Mouse (Mus musculus) forebrain, postnatal 0 days (tissue): ENCODE results near the gene Gm11273. TPM values are rescaled to one million over a fixed set of nuclear protein-coding genes. Genes with fewer than 3 reads are reported as not detected.
A peak's percentile ranks its signal among the peaks of the same experiment; 100 is the strongest.
"Not testable (repeated sequence)": the region's sequence is repeated elsewhere in the genome, so short reads cannot be mapped to it uniquely, and the experiment has no call there.

Experiments used
- ATAC-seq: fragments of 200-750 bp; cut with Nextera tagmentation; 2 replicates; pipeline ENCODE4 v1.8.0; 2017; ENCODE audit warnings: mild to moderate bottlenecking, moderate library complexity
- DNase-seq: peaks from one replicate; pipeline ENCODE4 v3.0.0-alpha.2; 2015
- H3K27ac ChIP-seq: fragments of 300-500 bp; sonication (generic); 2 replicates; pipeline ENCODE4 v1.5.1; 2014; ENCODE audit warnings: low read depth, mild to moderate bottlenecking, antibody characterized with exemption, low read length, moderate library complexity, mixed read lengths
- H3K27me3 ChIP-seq: fragments of 300-500 bp; sonication (generic); 2 replicates; pipeline ENCODE4 v1.6.1; 2014; ENCODE audit warnings: mild to moderate bottlenecking, low read length, mixed read lengths; ENCODE audit not compliant: insufficient read depth
- H3K36me3 ChIP-seq: fragments of 300-500 bp; sonication (generic); 2 replicates; pipeline ENCODE4 v1.6.1; 2014; ENCODE audit warnings: mild to moderate bottlenecking, moderate library complexity; ENCODE audit not compliant: insufficient read depth
- H3K4me1 ChIP-seq: fragments of 300-500 bp; sonication (generic); 2 replicates; pipeline ENCODE4 v1.6.1; 2014; ENCODE audit warnings: antibody characterized with exemption; ENCODE audit not compliant: insufficient read depth
- H3K4me2 ChIP-seq: fragments of 300-500 bp; sonication (generic); 2 replicates; pipeline ENCODE4 v1.6.1; 2014; ENCODE audit warnings: low read depth, mild to moderate bottlenecking, moderate library complexity
- H3K4me3 ChIP-seq: fragments of 300-500 bp; sonication (generic); 2 replicates; pipeline ENCODE4 v1.5.1; 2014; ENCODE audit warnings: low read depth, low read length, mixed read lengths
- H3K9ac ChIP-seq: fragments of 300-500 bp; sonication (generic); 2 replicates; pipeline ENCODE4 v1.6.1; 2014; ENCODE audit warnings: mild to moderate bottlenecking
- H3K9me3 ChIP-seq: fragments of 300-500 bp; sonication (generic); 2 replicates; pipeline ENCODE4 v1.6.1; 2016; ENCODE audit warnings: low read length
- CTCF ChIP-seq: sonication (generic); IDR thresholded peaks from 2 replicates; pipeline ENCODE4 v1.5.1; 2016; ENCODE audit warnings: antibody characterized with exemption, control low read depth, low read depth
- WGBS: fragments of 180-500 bp; shearing (Covaris S2); extraction: QIAGEN DNeasy Blood & Tissue Kit; methylation state at CpG from one replicate; pipeline ENCODE4 v1.1.7; 2014; 5-methylcytosine and 5-hydroxymethylcytosine counted together
- polyA plus RNA-seq: library from polyadenylated mRNA; unstranded; fragments of >200 nt; fragmentation: Nextera tagmentation; extraction: Ambion mirVana; gene quantifications from 2 replicates; pipeline ENCODE4 v1.2.1, GENCODE M21; 2015
- total RNA-seq: library from RNA; depleted of rRNA; stranded (reverse); fragments of >200 nt; gene quantifications from 2 replicates; pipeline ENCODE4 v1.2.3, GENCODE M21; 2014; rRNA removed

Gm11273 gene
- total RNA-seq (5.9 and 7.1 TPM in 2 replicates), polyA plus RNA-seq (5.8 and 11.0 TPM in 2 replicates)

DNA sequence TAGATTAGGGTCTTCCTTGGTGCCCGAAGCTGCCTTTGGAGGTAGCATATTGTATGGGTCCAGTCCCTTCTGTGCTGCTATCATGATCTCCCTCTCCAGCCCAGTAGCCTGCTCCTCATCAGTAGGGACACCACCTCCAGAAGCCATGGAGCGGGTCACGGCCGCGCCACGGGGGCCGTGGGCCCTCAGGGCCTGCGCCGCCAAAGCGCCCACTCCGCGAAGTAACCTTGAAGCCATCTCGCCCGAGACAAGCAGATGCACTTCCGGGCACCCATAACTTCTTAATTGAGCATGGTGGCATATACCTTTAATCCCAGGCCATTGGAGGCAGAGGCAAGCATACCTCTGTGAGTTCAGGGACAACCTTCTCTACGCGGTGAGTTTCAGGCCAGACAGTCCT is at the start of gene Gm11273:
Gene Gm11273, minus strand, starts transcription at position 237 of the 400 bp plus-strand sequence.
- H3K4me3 ChIP-seq, H3K4me2 ChIP-seq, DNase-seq, H3K9me3 ChIP-seq, ATAC-seq, H3K9ac ChIP-seq, H3K36me3 ChIP-seq, H3K27ac ChIP-seq, H3K4me1 ChIP-seq, H3K27me3 ChIP-seq: not testable (repeated sequence)
- WGBS: 94% methylated on average over 17 of the region's 17 CpGs

GRCm38 (mm10) chr13:21550416-21551110 is 49.3 kb upstream of the Gm11273 start:
- no peak for ATAC-seq
- no peak overlapping the region for H3K9ac ChIP-seq
- no peaks in the 10 kb centered on the region for H3K27me3 ChIP-seq
- WGBS: 41% methylated on average over 3 of the region's 3 CpGs
- no peaks in the 10 kb centered on the region for H3K4me1 ChIP-seq
- H3K4me2 ChIP-seq: no peak overlapping the region
- no peak for DNase-seq
- H3K36me3 ChIP-seq: no peaks in the 10 kb centered on the region
- no peak overlapping the region for H3K4me3 ChIP-seq
- no peak overlapping the region for H3K27ac ChIP-seq
- no peaks in the 10 kb centered on the region for H3K9me3 ChIP-seq
- TF ChIP-seq CTCF: no peak

- Histone ChIP-seq H3K9ac (no peak overlapping the region), H3K27me3 (no peaks in the 10 kb centered on the region), H3K36me3 (no peaks in the 10 kb centered on the region), H3K4me2 (no peak overlapping the region), H3K4me1 (no peaks in the 10 kb centered on the region), H3K9me3 (no peaks in the 10 kb centered on the region), H3K27ac (no peak overlapping the region), H3K4me3 (no peak overlapping the region)
- no peak for TF ChIP-seq CTCF
- DNase-seq (no peak), ATAC-seq (no peak)
- WGBS: 89% methylated on average over 3 of the region's 3 CpGs
Measured at GRCm38 (mm10) chr13:21549487-21549886, 48.3 kb upstream of the Gm11273 start.

GRCm38 (mm10) chr13:21542708-21543107 is 41.5 kb upstream of the Gm11273 start, which contains the start of gene Olfr1366:
TSS of gene Olfr1366 (minus strand) at chr13:21542808.
- Histone ChIP-seq H3K4me1 (no peaks in the 10 kb centered on the region), H3K4me3 (no peak within 1 kb of the TSS), H3K9me3 (no peaks in the 10 kb centered on the region), H3K36me3 (no peaks in the 10 kb centered on the region), H3K27me3 (no peaks in the 10 kb centered on the region; the same call in 1 of the 2 replicates), H3K4me2 (no peak within 1 kb of the TSS), H3K9ac (no peak within 1 kb of the TSS), H3K27ac (no peak within 1 kb of the TSS)
- TF ChIP-seq CTCF: no peak
- no peak for DNase-seq
- 77% methylated on average over 1 of the region's 1 CpGs for WGBS
- ATAC-seq: no peak

DNA sequence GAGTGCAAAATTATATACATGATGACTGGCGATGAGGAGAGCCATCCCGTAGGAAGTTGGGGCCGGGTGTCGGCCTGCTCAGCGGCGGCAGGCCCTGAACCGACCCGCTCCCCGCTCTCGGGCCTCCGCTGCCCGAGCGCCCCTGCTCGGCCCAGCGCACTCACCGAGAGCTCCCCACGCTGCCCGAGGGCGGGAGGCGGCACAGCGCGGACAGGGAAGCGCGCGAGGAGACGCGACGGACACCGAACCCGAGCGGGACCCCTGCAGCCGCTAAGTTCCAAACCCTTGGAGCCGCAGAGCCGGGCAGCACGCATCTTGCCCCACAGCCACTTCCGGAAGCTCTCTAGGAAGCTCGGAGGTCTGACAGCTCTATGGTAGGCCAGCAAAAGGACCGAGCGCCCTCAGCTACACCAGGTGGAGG is 29.6 kb upstream of the Gm11273 start, which contains the start of gene Zkscan8:
Gene Zkscan8, minus strand, starts transcription at position 340 of the 421 bp plus-strand sequence.
- Histone ChIP-seq H3K4me3 (peak within 1 kb of the TSS; percentile 88), H3K9me3 (no peaks in the 10 kb centered on the region)
- peak; percentile 17 for TF ChIP-seq CTCF

DNA sequence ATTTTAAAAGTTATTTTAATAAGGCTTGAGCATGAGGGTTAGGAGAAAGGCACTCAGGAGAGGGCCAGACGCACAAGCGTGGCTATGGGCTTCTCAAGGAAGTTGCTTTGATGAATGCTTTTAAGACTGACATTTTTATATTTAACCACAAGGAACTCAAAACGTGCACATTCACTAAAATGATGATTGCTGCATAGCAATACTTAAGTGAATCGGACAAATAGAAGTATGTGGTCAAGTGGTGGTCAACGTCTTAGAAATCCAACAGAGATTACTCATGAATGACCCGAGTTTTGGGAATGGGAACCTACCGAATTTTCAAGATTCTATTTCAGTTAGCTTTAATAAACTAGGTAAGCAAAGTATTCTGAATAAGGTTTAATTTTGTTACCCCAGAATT is 28.9 kb upstream of the Gm11273 start:
- no peak for TF ChIP-seq CTCF
- Histone ChIP-seq H3K36me3 (peaks cover 7% of the 10 kb centered on the region; the same call in 1 of the 2 replicates), H3K4me3 (peak overlapping the region; percentile 88), H3K27ac (no peak overlapping the region), H3K27me3 (no peaks in the 10 kb centered on the region), H3K9ac (0 out of 2 replicates have a peak overlapping the region, but pooled peaks have one; percentile 1), H3K4me1 (peaks cover 6% of the 10 kb centered on the region; the same call in 1 of the 2 replicates), H3K4me2 (peak overlapping the region; percentile 74), H3K9me3 (no peaks in the 10 kb centered on the region)
- whole genome bisulfite sequencing: 48% methylated on average over 7 of the region's 7 CpGs
- DNase-seq (peak; percentile 7), ATAC-seq (no peak)

More for the DNA sequence above, 29.6 kb upstream of the Gm11273 start, which contains the start of gene Zkscan8:
- no peaks in the 10 kb centered on the region for H3K27me3 ChIP-seq
- DNase-seq: peak; percentile 91
- peak within 1 kb of the TSS; percentile 89 for H3K27ac ChIP-seq
- H3K36me3 ChIP-seq: peaks cover 6% of the 10 kb centered on the region; the same call in 1 of the 2 replicates
- peak; percentile 99 for ATAC-seq
- H3K4me1 ChIP-seq: peaks cover 6% of the 10 kb centered on the region; the same call in 1 of the 2 replicates
- peak within 1 kb of the TSS; percentile 96 for H3K9ac ChIP-seq
- peak within 1 kb of the TSS; percentile 74 for H3K4me2 ChIP-seq
- under 1% methylated on average over 39 of the region's 39 CpGs for WGBS

GRCm38 (mm10) chr13:21506221-21506649 is 5.0 kb upstream of the Gm11273 start:
- Histone ChIP-seq H3K9ac (peak overlapping the region; percentile 62), H3K9me3 (no peaks in the 10 kb centered on the region), H3K27ac (peak overlapping the region; percentile 78), H3K4me3 (peak overlapping the region; percentile 60), H3K4me1 (no peaks in the 10 kb centered on the region), H3K27me3 (no peaks in the 10 kb centered on the region), H3K4me2 (peak overlapping the region; percentile 53), H3K36me3 (no peaks in the 10 kb centered on the region)
- peak; percentile 92 for DNase-seq
- under 1% methylated on average over 21 of the region's 21 CpGs for WGBS
- ATAC-seq: peak; percentile 99
- no peak for TF ChIP-seq CTCF
